Mouse (Mus musculus): Measurements from ENCODE around the gene Atp1a4. TPM values are rescaled to one million over a fixed set of nuclear protein-coding genes. Genes with fewer than 3 reads are reported as not detected.
A peak's percentile ranks its signal among the peaks of the same experiment; 100 is the strongest.

Atp1a4 gene
- polyA plus RNA-seq, 1 experiment from 2014 or later, result 0.10 TPM

- ATAC-seq (replicated peaks; ENCODE audit: insufficient number of reproducible peaks, insufficient read depth, low FRiP score, low read depth), result no peak
- Histone ChIP-seq H3K27ac (peak overlapping the region; percentile 91), H3K9ac (no peak overlapping the region), H3K9me3 (replicated peaks) (no peaks in the 10 kb centered on the region), H3K4me1 (replicated peaks) (peaks cover 89% of the 10 kb centered on the region), H3K36me3 (no peaks in the 10 kb centered on the region), H3K4me2 (peak overlapping the region; percentile 33; the same call in 1 of the 2 replicates), H3K4me3 (peak overlapping the region; percentile 3; the same call in 1 of the 2 replicates), H3K27me3 (no peaks in the 10 kb centered on the region)
- WGBS, result 43% methylated on average over 15 of the region's 15 CpGs
These were observed 39.9 kb downstream of the Atp1a4 start for GRCm38 (mm10) chr1:172218164-172218910.

GRCm38 (mm10) chr1:172217148-172217547 lies 41.1 kb downstream of the Atp1a4 start:
- Histone ChIP-seq H3K4me3 (peak overlapping the region; percentile 21), H3K27me3 (no peaks in the 10 kb centered on the region), H3K9ac (peak overlapping the region; percentile 18), H3K4me1 (replicated peaks) (peaks cover 86% of the 10 kb centered on the region), H3K36me3 (no peaks in the 10 kb centered on the region), H3K4me2 (peak overlapping the region; percentile 51), H3K9me3 (replicated peaks) (no peaks in the 10 kb centered on the region), H3K27ac (peak overlapping the region; percentile 86)
- peak; percentile 23; the same call in 1 of the 2 replicates for ATAC-seq (replicated peaks; ENCODE audit: insufficient number of reproducible peaks, insufficient read depth, low FRiP score, low read depth)
- WGBS, result 0% methylated on average over 5 of the region's 5 CpGs

GRCm38 (mm10) chr1:172214748-172215147 lies 43.5 kb downstream of the Atp1a4 start:
- Histone ChIP-seq H3K27ac (peak overlapping the region; percentile 70), H3K4me3 (no peak overlapping the region), H3K9me3 (replicated peaks) (no peaks in the 10 kb centered on the region), H3K9ac (no peak overlapping the region), H3K27me3 (no peaks in the 10 kb centered on the region), H3K4me2 (no peak overlapping the region), H3K36me3 (no peaks in the 10 kb centered on the region), H3K4me1 (replicated peaks) (peaks cover 62% of the 10 kb centered on the region)
- ATAC-seq (replicated peaks; ENCODE audit: insufficient number of reproducible peaks, insufficient read depth, low FRiP score, low read depth), result peak; percentile 54
- WGBS, result 23% methylated on average over 3 of the region's 3 CpGs

GRCm38 (mm10) chr1:172213771-172214170 lies 44.4 kb downstream of the Atp1a4 start:
- peaks cover 52% of the 10 kb centered on the region for H3K4me1 ChIP-seq (replicated peaks)
- no peaks in the 10 kb centered on the region for H3K27me3 ChIP-seq
- H3K4me2 ChIP-seq, result no peak overlapping the region
- H3K27ac ChIP-seq, result peak overlapping the region; percentile 30; the same call in 1 of the 2 replicates
- 64% methylated on average over 4 of the region's 4 CpGs for whole genome bisulfite sequencing
- H3K36me3 ChIP-seq, result no peaks in the 10 kb centered on the region
- no peak for ATAC-seq (replicated peaks; ENCODE audit: insufficient number of reproducible peaks, insufficient read depth, low FRiP score, low read depth)
- no peak overlapping the region for H3K4me3 ChIP-seq
- H3K9me3 ChIP-seq (replicated peaks), result no peaks in the 10 kb centered on the region
- no peak overlapping the region for H3K9ac ChIP-seq

GRCm38 (mm10) chr1:172212776-172213175 lies 45.4 kb downstream of the Atp1a4 start:
- no peaks in the 10 kb centered on the region for H3K27me3 ChIP-seq
- H3K4me3 ChIP-seq, result no peak overlapping the region
- WGBS, result 56% methylated on average over 5 of the region's 5 CpGs
- H3K27ac ChIP-seq, result peak overlapping the region; percentile 30; the same call in 1 of the 2 replicates
- no peak overlapping the region for H3K4me2 ChIP-seq
- peaks cover 42% of the 10 kb centered on the region for H3K4me1 ChIP-seq (replicated peaks)
- H3K9ac ChIP-seq, result no peak overlapping the region
- no peaks in the 10 kb centered on the region for H3K9me3 ChIP-seq (replicated peaks)
- H3K36me3 ChIP-seq, result no peaks in the 10 kb centered on the region
- ATAC-seq (replicated peaks; ENCODE audit: insufficient number of reproducible peaks, insufficient read depth, low FRiP score, low read depth), result no peak

- H3K9ac ChIP-seq, result peak overlapping the region; percentile 82
- peak; percentile 7; the same call in 1 of the 2 replicates for ATAC-seq (replicated peaks; ENCODE audit: insufficient number of reproducible peaks, insufficient read depth, low FRiP score, low read depth)
- 18% methylated on average over 7 of the region's 7 CpGs for WGBS
These were observed 51.1 kb downstream of the Atp1a4 start for GRCm38 (mm10) chr1:172207111-172207584.

GRCm38 (mm10) chr1:172206141-172206917 lies 51.9 kb downstream of the Atp1a4 start, which contains the start of gene Pea15a:
Gene Pea15a, minus strand, starts transcription at chr1:172206804.
- peak; percentile 85 for ATAC-seq (replicated peaks; ENCODE audit: insufficient number of reproducible peaks, insufficient read depth, low FRiP score, low read depth)
- Histone ChIP-seq H3K27ac (peak within 1 kb of the TSS; percentile 94), H3K9ac (peak within 1 kb of the TSS; percentile 82), H3K4me3 (peak within 1 kb of the TSS; percentile 73), H3K36me3 (no peaks in the 10 kb centered on the region), H3K9me3 (replicated peaks) (no peaks in the 10 kb centered on the region), H3K4me2 (peak within 1 kb of the TSS; percentile 72), H3K27me3 (no peaks in the 10 kb centered on the region), H3K4me1 (replicated peaks) (peaks cover 60% of the 10 kb centered on the region)
- under 1% methylated on average over 39 of the region's 40 CpGs for WGBS

More at GRCm38 (mm10) chr1:172207111-172207584, 51.1 kb downstream of the Atp1a4 start:
- H3K4me2 ChIP-seq, result peak overlapping the region; percentile 72
- H3K4me3 ChIP-seq, result peak overlapping the region; percentile 73
- H3K4me1 ChIP-seq (replicated peaks), result peaks cover 51% of the 10 kb centered on the region
- H3K27me3 ChIP-seq, result no peaks in the 10 kb centered on the region
- H3K27ac ChIP-seq, result peak overlapping the region; percentile 94
- no peaks in the 10 kb centered on the region for H3K9me3 ChIP-seq (replicated peaks)
- H3K36me3 ChIP-seq, result no peaks in the 10 kb centered on the region

- H3K27me3 ChIP-seq, result no peaks in the 10 kb centered on the region
- H3K4me3 ChIP-seq, result peak overlapping the region; percentile 73
- WGBS, result 7% methylated on average over 3 of the region's 3 CpGs
- H3K4me1 ChIP-seq (replicated peaks), result peaks cover 66% of the 10 kb centered on the region
- H3K9ac ChIP-seq, result peak overlapping the region; percentile 82
- H3K36me3 ChIP-seq, result no peaks in the 10 kb centered on the region
- H3K4me2 ChIP-seq, result peak overlapping the region; percentile 72
- ATAC-seq (replicated peaks; ENCODE audit: insufficient number of reproducible peaks, insufficient read depth, low FRiP score, low read depth), result no peak
- H3K27ac ChIP-seq, result peak overlapping the region; percentile 94
- no peaks in the 10 kb centered on the region for H3K9me3 ChIP-seq (replicated peaks)
These were observed 52.5 kb downstream of the Atp1a4 start for GRCm38 (mm10) chr1:172205741-172206087.

- H3K4me3 ChIP-seq, result peak overlapping the region; percentile 73
These were observed 53.1 kb downstream of the Atp1a4 start for GRCm38 (mm10) chr1:172204814-172205740.

GRCm38 (mm10) chr1:172204033-172204813 lies 54.0 kb downstream of the Atp1a4 start:
- ATAC-seq (replicated peaks; ENCODE audit: insufficient number of reproducible peaks, insufficient read depth, low FRiP score, low read depth), result no peak
- Histone ChIP-seq H3K36me3 (peaks cover 13% of the 10 kb centered on the region), H3K9ac (peak overlapping the region; percentile 34; the same call in 1 of the 2 replicates), H3K4me2 (peak overlapping the region; percentile 72), H3K9me3 (replicated peaks) (no peaks in the 10 kb centered on the region), H3K4me3 (peak overlapping the region; percentile 73), H3K27me3 (no peaks in the 10 kb centered on the region), H3K27ac (peak overlapping the region; percentile 94), H3K4me1 (replicated peaks) (peaks cover 72% of the 10 kb centered on the region)
- 31% methylated on average over 9 of the region's 9 CpGs for WGBS

More at GRCm38 (mm10) chr1:172204814-172205740, 53.1 kb downstream of the Atp1a4 start:
- Histone ChIP-seq H3K9ac (peak overlapping the region; percentile 82), H3K27me3 (no peaks in the 10 kb centered on the region), H3K4me2 (peak overlapping the region; percentile 72), H3K9me3 (replicated peaks) (no peaks in the 10 kb centered on the region), H3K4me1 (replicated peaks) (peaks cover 69% of the 10 kb centered on the region), H3K36me3 (peaks cover 5% of the 10 kb centered on the region), H3K27ac (peak overlapping the region; percentile 94)
- ATAC-seq (replicated peaks; ENCODE audit: insufficient number of reproducible peaks, insufficient read depth, low FRiP score, low read depth), result no peak
- 44% methylated on average over 15 of the region's 15 CpGs for WGBS
